Mouse (Mus musculus) liver (tissue): ENCODE measurements at regions not wholly inside any gene's neighbourhood (a gene's known extent, or its start where the extent isn't known, plus 50 kb on each side); places are given as distances from the start of the nearest gene placed in this dataset.

Source experiments
- DNase-seq: peaks from one replicate; pipeline ENCODE4 v3.0.0-alpha.2; 2020; ENCODE audit warnings: mixed read lengths

- no peak for DNase-seq
Measured at GRCm38 (mm10) chr9:52591188-52591587, 88.4 kb downstream of the AI593442 start.

DNA sequence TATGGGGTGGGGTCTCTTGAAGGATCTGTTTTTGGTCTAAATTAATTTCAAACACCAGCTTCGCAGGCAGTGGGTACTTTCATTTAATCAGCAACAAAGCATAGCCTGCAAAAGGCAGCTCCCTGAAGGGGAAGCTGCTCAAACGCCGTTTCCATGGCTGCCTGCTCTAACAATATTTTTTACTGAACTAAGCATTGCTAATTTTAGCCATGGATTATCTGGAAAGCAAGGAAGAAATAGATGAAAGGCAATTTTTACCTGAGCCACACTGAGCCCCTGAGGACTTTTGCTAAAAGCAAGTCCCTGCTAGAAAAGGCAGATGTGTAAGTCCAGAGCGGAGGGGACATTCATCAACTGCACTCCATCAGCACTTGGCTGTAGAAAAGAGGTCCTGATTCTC is 105.5 kb downstream of the AI593442 start:
- no peak for DNase-seq

- DNase-seq: no peak
Measured at GRCm38 (mm10) chr9:52551577-52552281, 127.9 kb downstream of the AI593442 start.

- DNase-seq: no peak
Measured at GRCm38 (mm10) chr9:52546071-52546470, 133.5 kb downstream of the AI593442 start.

- DNase-seq: no peak
Measured at GRCm38 (mm10) chr9:52539086-52539485, 140.5 kb downstream of the AI593442 start.

- no peak for DNase-seq
Measured at GRCm38 (mm10) chr9:52529444-52529915, 150.1 kb downstream of the AI593442 start.

DNA sequence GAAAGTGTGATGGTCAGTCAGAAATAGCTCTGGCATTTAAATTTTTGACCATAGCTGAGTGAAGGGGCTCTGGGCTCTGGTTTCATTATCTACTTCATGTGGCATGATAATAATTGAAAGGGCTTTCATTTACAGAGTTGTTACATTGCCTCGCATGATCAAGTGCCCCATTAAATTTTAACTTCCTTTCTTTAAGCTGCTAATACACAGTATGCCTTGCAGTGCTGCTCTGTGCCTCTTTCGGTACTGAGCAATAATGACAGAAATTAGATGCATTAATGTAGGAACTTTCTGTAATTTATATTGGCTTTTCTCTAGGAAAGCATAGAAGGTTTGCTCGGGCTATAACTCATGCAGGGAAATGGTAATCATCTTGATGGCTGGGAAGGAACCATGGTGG is 179.1 kb downstream of the AI593442 start:
- DNase-seq: no peak

- DNase-seq: no peak
Measured at GRCm38 (mm10) chr9:52495483-52496270, 183.9 kb downstream of the AI593442 start.

GRCm38 (mm10) chr9:52492947-52493505 is 186.6 kb downstream of the AI593442 start:
- no peak for DNase-seq

DNA sequence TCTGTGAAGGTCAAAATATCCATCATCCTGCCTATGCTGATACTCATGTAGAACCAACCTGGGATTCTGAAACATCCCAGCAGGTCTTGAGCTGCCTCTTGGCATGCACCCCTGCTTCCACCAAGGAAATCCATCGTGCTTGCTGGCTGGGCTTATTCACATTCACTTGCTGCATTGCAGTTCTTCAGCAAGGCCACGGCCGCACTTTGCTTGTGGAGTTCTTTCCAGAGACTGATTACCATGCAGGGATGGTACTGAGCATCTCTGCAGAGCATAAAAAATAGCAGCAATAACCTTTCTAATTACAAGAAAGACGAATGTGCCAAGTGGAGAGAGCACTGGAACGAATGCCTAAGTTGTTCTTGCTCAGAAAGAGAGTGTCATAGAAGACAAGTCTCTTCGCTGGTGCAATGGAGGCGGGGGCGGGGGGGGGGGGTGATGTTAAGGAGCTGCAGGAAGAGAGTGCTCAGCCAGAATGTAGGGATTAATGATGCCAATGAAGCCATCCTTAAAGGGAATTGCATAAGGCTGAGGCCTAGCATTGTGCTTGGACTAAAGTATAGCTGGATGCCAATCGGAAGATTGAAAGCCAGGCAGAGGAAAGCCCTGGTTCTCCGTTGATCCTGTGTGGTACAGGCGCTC is 205.9 kb downstream of the AI593442 start:
- DNase-seq: no peak

DNA sequence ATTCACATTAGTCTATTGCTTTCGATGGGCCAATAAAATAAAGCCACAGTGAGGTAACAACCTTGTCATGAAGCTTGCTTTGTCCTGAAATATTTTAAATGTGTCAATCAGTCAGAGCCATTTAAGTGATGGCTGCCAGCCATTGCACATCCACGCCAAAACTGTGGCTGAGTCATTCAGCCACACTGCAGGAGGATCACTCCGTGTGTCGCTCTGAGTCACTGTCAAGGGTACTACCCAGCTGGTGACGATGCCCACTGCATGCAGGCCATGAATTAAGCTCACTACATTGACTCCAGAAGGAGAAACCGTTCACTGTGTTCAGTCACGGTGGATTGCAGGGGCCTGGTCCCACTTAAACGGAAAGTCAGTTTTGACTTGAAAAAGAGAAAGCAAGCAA is 206.7 kb downstream of the AI593442 start:
- no peak for DNase-seq

DNA sequence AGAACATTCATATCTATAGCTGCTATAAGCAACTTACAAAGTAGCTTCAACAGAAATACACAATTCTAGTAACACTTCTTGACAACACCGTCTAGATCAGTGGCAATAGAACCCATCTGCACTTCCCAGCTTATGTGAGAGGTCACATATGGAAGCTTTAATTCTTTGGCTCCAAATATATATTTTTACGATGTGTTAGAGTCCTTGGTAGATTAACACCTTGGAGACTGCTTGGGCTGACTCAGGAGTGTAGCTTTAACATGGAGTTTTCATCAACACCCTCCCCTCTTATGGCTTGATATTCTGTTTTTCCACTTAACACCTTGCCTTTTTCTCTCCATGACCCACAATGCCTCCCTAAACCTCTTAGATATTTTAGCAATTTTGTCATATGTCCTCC is 221.1 kb downstream of the AI593442 start:
- no peak for DNase-seq

DNA sequence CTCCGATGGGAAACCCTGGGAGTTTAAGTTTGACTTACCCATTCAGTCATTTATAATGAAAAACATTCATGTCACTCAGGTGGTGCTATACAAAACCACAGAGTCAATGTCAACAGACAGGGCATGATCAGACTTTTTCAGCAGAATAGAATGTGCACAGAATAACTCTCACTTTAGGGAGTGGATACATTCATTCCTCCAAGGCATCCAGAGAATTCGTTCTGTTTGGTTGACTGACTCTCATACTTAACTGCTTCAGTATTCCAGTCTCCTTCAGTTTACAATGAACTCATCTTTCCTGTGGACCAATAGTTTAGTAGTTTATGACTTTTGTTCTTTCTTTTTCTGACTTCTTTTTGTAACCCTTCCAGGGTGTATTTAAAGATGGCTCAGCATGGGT is 225.1 kb downstream of the AI593442 start:
- no peak for DNase-seq

DNA sequence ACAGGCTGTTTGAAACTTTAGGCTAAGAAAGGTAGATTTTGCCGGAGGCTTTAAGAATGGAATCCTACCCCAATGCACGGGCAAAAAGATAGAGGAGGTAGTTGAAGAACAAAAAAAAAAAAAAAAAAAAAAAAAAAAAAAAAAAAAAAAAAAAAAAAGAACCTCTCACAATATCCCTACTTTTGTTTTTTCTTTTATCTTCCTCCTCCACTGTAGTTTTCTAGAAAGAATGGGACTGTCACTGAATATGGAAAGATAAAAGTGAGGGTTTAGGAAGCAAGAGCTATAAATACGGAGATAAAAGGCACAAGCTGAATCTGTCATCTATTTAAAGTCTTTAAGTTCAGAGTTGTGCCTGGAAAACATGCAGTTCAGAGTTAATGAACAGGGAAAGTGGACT is 227.8 kb downstream of the AI593442 start:
- DNase-seq: no peak

DNA sequence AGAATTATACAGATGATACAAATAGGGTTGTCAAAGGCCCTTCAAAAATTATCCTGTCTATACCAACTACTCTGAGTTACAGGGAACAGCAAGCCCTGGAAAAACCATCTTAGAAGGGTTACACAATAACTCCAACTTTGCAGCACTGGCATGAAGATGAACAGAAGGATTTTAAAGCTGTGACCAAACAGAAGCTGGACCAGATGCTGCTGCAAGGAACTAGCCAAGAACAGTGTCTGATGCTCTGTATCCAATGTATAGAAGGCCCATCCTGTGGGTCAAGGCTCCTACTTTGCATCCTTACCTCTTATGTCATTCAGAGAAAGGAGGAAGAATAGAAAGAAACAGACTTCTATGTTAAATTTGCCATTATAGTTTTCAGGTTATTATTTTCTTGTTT is 231.3 kb downstream of the AI593442 start:
- DNase-seq: no peak

- no peak for DNase-seq
Measured at GRCm38 (mm10) chr9:52443228-52443627, 236.4 kb downstream of the AI593442 start.

DNA sequence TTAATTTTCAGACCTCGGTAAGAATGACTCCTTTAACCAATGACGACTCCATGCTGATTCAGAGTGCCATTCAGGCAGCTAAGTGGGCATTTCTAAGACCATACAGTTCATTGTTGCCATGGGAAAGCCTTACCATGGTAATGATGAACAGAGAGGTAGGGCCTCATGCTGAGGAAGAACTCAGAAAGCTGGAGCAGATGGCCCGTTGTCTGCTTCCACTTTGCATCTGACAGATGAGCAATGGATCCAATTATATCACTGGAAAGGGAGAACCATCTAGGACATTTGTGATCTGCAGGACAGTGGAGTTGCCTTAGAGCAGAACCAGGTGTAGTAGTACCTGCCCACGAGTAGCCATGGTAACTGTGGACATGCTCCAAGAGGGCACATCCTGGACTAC is 245.4 kb downstream of the AI593442 start:
- DNase-seq: no peak

DNA sequence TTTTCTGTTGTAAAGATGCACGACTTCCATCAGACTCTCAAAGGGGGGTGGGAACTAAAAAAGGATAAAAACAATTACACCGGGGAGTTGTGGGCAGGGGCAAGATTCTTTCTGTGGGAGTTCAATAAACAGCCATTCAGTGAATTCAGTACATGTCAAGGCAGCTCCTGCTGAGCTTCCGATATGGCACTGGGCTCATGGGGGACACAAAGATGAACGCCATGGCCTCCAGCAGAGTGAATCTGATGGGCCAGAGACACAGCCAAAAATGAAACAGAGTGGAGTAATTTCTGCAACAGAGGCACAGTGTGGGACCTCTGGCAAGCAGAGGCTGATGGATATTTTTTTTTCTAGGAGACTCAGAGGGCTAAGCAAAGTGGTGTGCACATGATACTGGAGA is 254.2 kb downstream of the AI593442 start:
- DNase-seq: no peak

DNA sequence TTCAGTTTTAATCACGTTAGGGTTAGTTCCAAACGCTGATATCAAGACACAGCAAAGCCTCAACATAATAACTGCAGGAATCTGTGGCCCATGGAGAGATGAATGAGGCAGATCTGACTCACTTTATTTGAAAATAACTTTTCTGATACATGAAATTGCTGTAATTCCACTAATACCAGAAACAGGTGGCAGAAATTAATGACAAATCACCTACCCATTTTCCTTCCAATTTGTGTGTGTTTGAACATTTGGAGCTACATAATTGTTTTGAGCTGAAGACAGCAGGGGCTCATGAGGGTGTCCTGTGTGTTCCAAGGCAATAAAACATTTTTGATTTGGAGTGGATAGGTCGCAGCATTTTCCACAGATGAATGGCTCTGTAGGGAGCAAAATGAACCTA is 254.2 kb upstream of the Zc3h12c start:
- DNase-seq: no peak

DNA sequence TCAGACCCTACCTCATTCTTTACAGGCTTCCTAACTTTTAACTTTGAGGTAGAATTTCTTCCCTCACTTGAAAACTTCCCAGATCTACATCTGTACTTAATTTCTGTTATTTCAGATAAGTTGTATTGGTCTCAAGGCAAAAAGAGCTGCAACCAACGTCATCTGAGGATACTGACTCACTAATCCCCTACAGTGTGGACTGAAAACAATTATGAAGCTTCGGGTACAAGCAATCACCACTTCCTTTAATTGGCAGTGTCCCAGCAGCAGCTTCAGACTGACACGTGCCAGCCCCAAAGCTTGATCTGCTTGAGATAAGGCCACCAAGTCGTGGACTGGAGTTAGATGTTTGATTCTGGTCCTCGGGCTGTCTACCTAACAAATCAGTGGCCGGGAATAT is 247.3 kb upstream of the Zc3h12c start:
- no peak for DNase-seq

- DNase-seq: no peak
Measured at GRCm38 (mm10) chr9:52407841-52408240, 239.5 kb upstream of the Zc3h12c start.

- DNase-seq: no peak
Measured at GRCm38 (mm10) chr9:52402496-52402895, 234.1 kb upstream of the Zc3h12c start.

- DNase-seq: no peak
Measured at GRCm38 (mm10) chr9:52379031-52379430, 210.7 kb upstream of the Zc3h12c start.

DNA sequence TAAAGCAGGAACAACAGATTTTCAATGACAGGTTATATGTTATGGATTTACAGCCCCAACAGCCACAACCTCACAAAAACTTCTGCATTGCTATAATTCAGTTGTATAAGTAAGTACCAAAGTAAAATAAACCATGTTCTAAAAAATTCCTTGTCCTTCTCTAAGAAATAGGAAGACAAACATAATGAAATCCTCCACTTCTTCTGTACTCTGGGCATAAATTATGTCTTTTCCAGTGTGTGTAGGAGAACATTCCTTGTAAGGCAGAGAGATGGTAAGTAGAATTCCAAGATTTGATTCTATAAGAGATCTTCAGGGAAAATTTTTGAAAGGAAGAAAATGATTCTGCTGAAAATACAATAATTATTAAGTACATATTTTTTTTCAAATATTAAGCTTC is 209.4 kb upstream of the Zc3h12c start:
- DNase-seq: no peak
